Mouse (Mus musculus) heart, embryonic 16.5 days (tissue): Measurements from ENCODE around the gene Papola. TPM values are rescaled to one million over a fixed set of nuclear protein-coding genes. Genes with fewer than 3 reads are reported as not detected.
"Not testable (repeated sequence)": the region's sequence is repeated elsewhere in the genome, so short reads cannot be mapped to it uniquely, and the experiment has no call there.

Experiments
- ATAC-seq: fragments of 200-750 bp; cut with Nextera tagmentation; replicated peaks from 2 replicates; pipeline ENCODE4 v1.8.0; 2017; ENCODE audit warnings: moderate number of reproducible peaks; ENCODE audit not compliant: insufficient read depth, low FRiP score; ENCODE audit errors: extremely low read depth
- H3K27ac ChIP-seq: fragments of 300-500 bp; sonication (generic); 2 replicates; pipeline ENCODE4 v1.5.1; 2014; ENCODE audit warnings: mild to moderate bottlenecking, low read length, control low read depth, moderate library complexity
- H3K27me3 ChIP-seq: fragments of 300-500 bp; sonication (generic); 2 replicates; pipeline ENCODE4 v1.6.1; 2014; ENCODE audit warnings: low read length, mixed read lengths; ENCODE audit not compliant: control insufficient read depth, insufficient read depth
- H3K36me3 ChIP-seq: fragments of 300-500 bp; sonication (generic); 2 replicates; pipeline ENCODE4 v1.6.1; 2014; ENCODE audit not compliant: control insufficient read depth, insufficient read depth
- H3K4me1 ChIP-seq: fragments of 300-500 bp; sonication (generic); 2 replicates; pipeline ENCODE4 v1.6.1; 2014; ENCODE audit warnings: low read length, mixed read lengths; ENCODE audit not compliant: control insufficient read depth, insufficient read depth
- H3K4me2 ChIP-seq: fragments of 300-500 bp; sonication (generic); 2 replicates; pipeline ENCODE4 v1.6.1; 2014; ENCODE audit warnings: low read depth, mild to moderate bottlenecking, control low read depth, low read length
- H3K4me3 ChIP-seq: fragments of 300-500 bp; sonication (generic); 2 replicates; pipeline ENCODE4 v1.5.1; 2014; ENCODE audit warnings: mild to moderate bottlenecking, control low read depth, low read length
- H3K9ac ChIP-seq: fragments of 300-500 bp; sonication (generic); 2 replicates; pipeline ENCODE4 v1.6.1; 2014; ENCODE audit warnings: low read length, control low read depth
- H3K9me3 ChIP-seq: fragments of 300-500 bp; sonication (generic); replicated peaks from 2 replicates; pipeline ENCODE4 v1.6.1; 2016; ENCODE audit warnings: low read length; ENCODE audit not compliant: control insufficient read depth
- WGBS: fragments of 180-500 bp; shearing (Covaris S2); extraction: QIAGEN DNeasy Blood & Tissue Kit; methylation state at CpG from one replicate; pipeline ENCODE4 v1.1.7; 2014; 5-methylcytosine and 5-hydroxymethylcytosine counted together
- polyA plus RNA-seq: library from polyadenylated mRNA; unstranded; fragments of >200 nt; fragmentation: Nextera tagmentation; extraction: Ambion mirVana; gene quantifications from 2 replicates; pipeline ENCODE4 v1.2.1, GENCODE M21; 2015

Papola gene
- polyA plus RNA-seq, 1 experiment from 2014 or later = 166 TPM

GRCm38 (mm10) chr12:105840545-105840944 is 56.1 kb downstream of the Papola start:
- H3K9me3 ChIP-seq, H3K4me3 ChIP-seq, ATAC-seq, H3K9ac ChIP-seq, H3K4me2 ChIP-seq, H3K27ac ChIP-seq, H3K27me3 ChIP-seq: not testable (repeated sequence)
- 93% methylated on average over 8 of the region's 8 CpGs for WGBS
- peaks cover 27% of the 10 kb centered on the region for H3K36me3 ChIP-seq
- peaks cover 10% of the 10 kb centered on the region for H3K4me1 ChIP-seq

GRCm38 (mm10) chr12:105843243-105844005 is 58.9 kb downstream of the Papola start:
- Histone ChIP-seq H3K9ac (no peak overlapping the region), H3K36me3 (peaks cover 11% of the 10 kb centered on the region), H3K9me3 (no peaks in the 10 kb centered on the region)

GRCm38 (mm10) chr12:105844406-105844805 is 59.9 kb downstream of the Papola start:
- no peaks in the 10 kb centered on the region for H3K27me3 ChIP-seq
- H3K9ac ChIP-seq = no peak overlapping the region
- no peak for ATAC-seq
- WGBS = 90% methylated on average over 4 of the region's 4 CpGs
- H3K4me2 ChIP-seq = no peak overlapping the region
- peaks cover 10% of the 10 kb centered on the region for H3K4me1 ChIP-seq
- H3K27ac ChIP-seq = no peak overlapping the region
- H3K4me3 ChIP-seq = no peak overlapping the region
- H3K9me3 ChIP-seq = no peaks in the 10 kb centered on the region
- peaks cover 11% of the 10 kb centered on the region for H3K36me3 ChIP-seq

More at GRCm38 (mm10) chr12:105843243-105844005, 58.9 kb downstream of the Papola start:
- no peak overlapping the region for H3K4me3 ChIP-seq
- H3K4me1 ChIP-seq = peaks cover 10% of the 10 kb centered on the region
- 0 out of 2 replicates have a peak, but pooled peaks have one; percentile 49 for ATAC-seq
- 36% methylated on average over 12 of the region's 12 CpGs for WGBS
- no peaks in the 10 kb centered on the region for H3K27me3 ChIP-seq
- no peak overlapping the region for H3K4me2 ChIP-seq
- peak overlapping the region; percentile 2 for H3K27ac ChIP-seq

GRCm38 (mm10) chr12:105849102-105849501 is 64.6 kb downstream of the Papola start:
- no peak overlapping the region for H3K4me3 ChIP-seq
- WGBS = 43% methylated on average over 8 of the region's 8 CpGs

GRCm38 (mm10) chr12:105850675-105851074 is 66.2 kb downstream of the Papola start:
- H3K27me3 ChIP-seq = no peaks in the 10 kb centered on the region
- no peak overlapping the region for H3K4me2 ChIP-seq
- H3K27ac ChIP-seq = no peak overlapping the region
- no peak overlapping the region for H3K9ac ChIP-seq
- WGBS = 77% methylated on average over 9 of the region's 9 CpGs
- no peaks in the 10 kb centered on the region for H3K4me1 ChIP-seq
- ATAC-seq = no peak
- no peaks in the 10 kb centered on the region for H3K9me3 ChIP-seq
- no peaks in the 10 kb centered on the region; the same call in 1 of the 2 replicates for H3K36me3 ChIP-seq
- no peak overlapping the region for H3K4me3 ChIP-seq

More at GRCm38 (mm10) chr12:105849102-105849501, 64.6 kb downstream of the Papola start:
- Histone ChIP-seq H3K36me3 (no peaks in the 10 kb centered on the region; the same call in 1 of the 2 replicates), H3K9ac (no peak overlapping the region), H3K4me2 (no peak overlapping the region), H3K4me1 (no peaks in the 10 kb centered on the region), H3K9me3 (no peaks in the 10 kb centered on the region), H3K27me3 (no peaks in the 10 kb centered on the region), H3K27ac (no peak overlapping the region)
- no peak for ATAC-seq

GRCm38 (mm10) chr12:105852798-105853197 is 68.3 kb downstream of the Papola start:
- no peak for ATAC-seq
- H3K36me3 ChIP-seq = no peaks in the 10 kb centered on the region
- 56% methylated on average over 7 of the region's 7 CpGs for WGBS
- no peaks in the 10 kb centered on the region for H3K27me3 ChIP-seq
- H3K9ac ChIP-seq = no peak overlapping the region
- H3K9me3 ChIP-seq = no peaks in the 10 kb centered on the region
- H3K4me3 ChIP-seq = no peak overlapping the region
- no peaks in the 10 kb centered on the region for H3K4me1 ChIP-seq
- no peak overlapping the region for H3K4me2 ChIP-seq
- H3K27ac ChIP-seq = no peak overlapping the region

- no peaks in the 10 kb centered on the region for H3K27me3 ChIP-seq
- H3K36me3 ChIP-seq = no peaks in the 10 kb centered on the region
- no peak overlapping the region for H3K9ac ChIP-seq
- no peak for ATAC-seq
- WGBS = 32% methylated on average over 6 of the region's 6 CpGs
- no peak overlapping the region for H3K27ac ChIP-seq
- no peak overlapping the region for H3K4me3 ChIP-seq
- H3K9me3 ChIP-seq = no peaks in the 10 kb centered on the region
- no peaks in the 10 kb centered on the region for H3K4me1 ChIP-seq
- no peak overlapping the region for H3K4me2 ChIP-seq
Observed at GRCm38 (mm10) chr12:105854639-105855038, 70.1 kb downstream of the Papola start.

GRCm38 (mm10) chr12:105857902-105858640 is 73.6 kb downstream of the Papola start:
- H3K27ac ChIP-seq = no peak overlapping the region

GRCm38 (mm10) chr12:105862072-105862471 is 77.6 kb downstream of the Papola start:
- 70% methylated on average over 6 of the region's 6 CpGs for WGBS
- ATAC-seq = no peak
- Histone ChIP-seq H3K9me3 (peaks cover 7% of the 10 kb centered on the region; the same call in 1 of the 2 replicates), H3K36me3 (no peaks in the 10 kb centered on the region), H3K4me2 (no peak overlapping the region), H3K4me3 (no peak overlapping the region), H3K27ac (no peak overlapping the region), H3K4me1 (no peaks in the 10 kb centered on the region), H3K9ac (no peak overlapping the region), H3K27me3 (no peaks in the 10 kb centered on the region)

More at GRCm38 (mm10) chr12:105857902-105858640, 73.6 kb downstream of the Papola start:
- Histone ChIP-seq H3K36me3 (no peaks in the 10 kb centered on the region), H3K9ac (no peak overlapping the region), H3K4me1 (no peaks in the 10 kb centered on the region), H3K4me3 (no peak overlapping the region), H3K27me3 (no peaks in the 10 kb centered on the region), H3K4me2 (no peak overlapping the region), H3K9me3 (no peaks in the 10 kb centered on the region)
- peak; percentile 49 for ATAC-seq
- 61% methylated on average over 5 of the region's 5 CpGs for WGBS
